Mouse (Mus musculus) intestine, embryonic 16.5 days (tissue): ENCODE results near the gene Ndufa5. TPM values are rescaled to one million over a fixed set of nuclear protein-coding genes. Genes with fewer than 3 reads are reported as not detected.

Experiments
- ATAC-seq: fragments of 200-750 bp; cut with Nextera tagmentation; 2 replicates; pipeline ENCODE4 v1.8.0; 2017; ENCODE audit warnings: moderate TSS enrichment, moderate library complexity
- H3K27ac ChIP-seq: fragments of 300-500 bp; sonication (generic); 2 replicates; pipeline ENCODE4 v1.5.1; 2014; ENCODE audit warnings: mild to moderate bottlenecking, low read length
- H3K27me3 ChIP-seq: fragments of 300-500 bp; sonication (generic); replicated peaks from 2 replicates; pipeline ENCODE4 v1.6.1; 2014; ENCODE audit warnings: low read length, control low read depth, mixed read lengths; ENCODE audit not compliant: control insufficient read depth, insufficient read depth
- H3K36me3 ChIP-seq: fragments of 300-500 bp; sonication (generic); 2 replicates; pipeline ENCODE4 v1.6.1; 2014; ENCODE audit warnings: low read length, control low read depth; ENCODE audit not compliant: control insufficient read depth, insufficient read depth
- H3K4me1 ChIP-seq: fragments of 300-500 bp; sonication (generic); 2 replicates; pipeline ENCODE4 v1.6.1; 2014; ENCODE audit warnings: low read length, control low read depth, mixed read lengths; ENCODE audit not compliant: control insufficient read depth, insufficient read depth
- H3K4me2 ChIP-seq: fragments of 300-500 bp; sonication (generic); 2 replicates; pipeline ENCODE4 v1.6.1; 2014; ENCODE audit warnings: low read depth, low read length, control low read depth
- H3K4me3 ChIP-seq: fragments of 300-500 bp; sonication (generic); 2 replicates; pipeline ENCODE4 v1.5.1; 2014; ENCODE audit warnings: mild to moderate bottlenecking, low read length
- H3K9ac ChIP-seq: fragments of 300-500 bp; sonication (generic); 2 replicates; pipeline ENCODE4 v1.6.1; 2014; ENCODE audit warnings: low read depth, low read length
- H3K9me3 ChIP-seq: fragments of 300-500 bp; sonication (generic); 2 replicates; pipeline ENCODE4 v1.6.1; 2016; ENCODE audit warnings: low read length, control low read depth; ENCODE audit not compliant: control insufficient read depth
- WGBS: fragments of 180-500 bp; shearing (Covaris S2); extraction: QIAGEN DNeasy Blood & Tissue Kit; methylation state at CpG from one replicate; pipeline ENCODE4 v1.1.7; 2014; 5-methylcytosine and 5-hydroxymethylcytosine counted together
- polyA plus RNA-seq: library from polyadenylated mRNA; unstranded; fragments of >200 nt; fragmentation: Nextera tagmentation; extraction: Ambion mirVana; gene quantifications from 2 replicates; pipeline ENCODE4 v1.2.1, GENCODE M21; 2015

Ndufa5 gene
- 380 and 393 TPM in 2 replicates for polyA plus RNA-seq

- H3K27me3 ChIP-seq: no peaks in the 10 kb centered on the region
- H3K9ac ChIP-seq: peak within 1 kb of the TSS; percentile 76
- peak within 1 kb of the TSS; percentile 64 for H3K4me3 ChIP-seq
- H3K36me3 ChIP-seq: no peaks in the 10 kb centered on the region
- peaks cover 11% of the 10 kb centered on the region; the same call in 1 of the 2 replicates for H3K4me1 ChIP-seq
- H3K27ac ChIP-seq: peak within 1 kb of the TSS; percentile 39
- no peaks in the 10 kb centered on the region for H3K9me3 ChIP-seq
- H3K4me2 ChIP-seq: peak within 1 kb of the TSS; percentile 75
- peak; percentile 99 for ATAC-seq
- under 1% methylated on average over 53 of the region's 53 CpGs for WGBS
Observed at GRCm38 (mm10) chr6:24527155-24528063, at the start of gene Ndufa5. Gene Ndufa5 (minus strand): TSS chr6:24528013.

GRCm38 (mm10) chr6:24573319-24573718 is 45.5 kb upstream of the Ndufa5 start:
- no peak overlapping the region for H3K27ac ChIP-seq
- H3K9ac ChIP-seq: no peak overlapping the region
- H3K27me3 ChIP-seq: no peaks in the 10 kb centered on the region
- H3K36me3 ChIP-seq: no peaks in the 10 kb centered on the region
- H3K9me3 ChIP-seq: no peaks in the 10 kb centered on the region
- no peaks in the 10 kb centered on the region for H3K4me1 ChIP-seq
- H3K4me3 ChIP-seq: no peak overlapping the region
- no peak for ATAC-seq
- no peak overlapping the region for H3K4me2 ChIP-seq

GRCm38 (mm10) chr6:24572431-24572830 is 44.6 kb upstream of the Ndufa5 start:
- no peaks in the 10 kb centered on the region for H3K27me3 ChIP-seq
- no peak overlapping the region for H3K27ac ChIP-seq
- H3K9ac ChIP-seq: no peak overlapping the region
- no peaks in the 10 kb centered on the region for H3K4me1 ChIP-seq
- 83% methylated on average over 14 of the region's 14 CpGs for WGBS
- H3K4me3 ChIP-seq: no peak overlapping the region
- H3K9me3 ChIP-seq: no peaks in the 10 kb centered on the region
- ATAC-seq: no peak
- H3K4me2 ChIP-seq: no peak overlapping the region
- no peaks in the 10 kb centered on the region for H3K36me3 ChIP-seq

- Histone ChIP-seq H3K4me1 (no peaks in the 10 kb centered on the region), H3K9me3 (no peaks in the 10 kb centered on the region), H3K4me2 (no peak overlapping the region), H3K4me3 (no peak overlapping the region), H3K27ac (no peak overlapping the region), H3K27me3 (no peaks in the 10 kb centered on the region), H3K36me3 (no peaks in the 10 kb centered on the region), H3K9ac (no peak overlapping the region)
- ATAC-seq: peak; percentile 53
- 63% methylated on average over 6 of the region's 6 CpGs for WGBS
Observed at GRCm38 (mm10) chr6:24571126-24571525, 43.3 kb upstream of the Ndufa5 start.

- no peak for ATAC-seq
- WGBS: 74% methylated on average over 11 of the region's 11 CpGs
- Histone ChIP-seq H3K4me2 (no peak overlapping the region), H3K4me1 (no peaks in the 10 kb centered on the region), H3K27me3 (no peaks in the 10 kb centered on the region), H3K4me3 (no peak overlapping the region), H3K36me3 (no peaks in the 10 kb centered on the region), H3K9me3 (no peaks in the 10 kb centered on the region), H3K9ac (no peak overlapping the region), H3K27ac (no peak overlapping the region)
Observed at GRCm38 (mm10) chr6:24570278-24570677, 42.5 kb upstream of the Ndufa5 start.

DNA sequence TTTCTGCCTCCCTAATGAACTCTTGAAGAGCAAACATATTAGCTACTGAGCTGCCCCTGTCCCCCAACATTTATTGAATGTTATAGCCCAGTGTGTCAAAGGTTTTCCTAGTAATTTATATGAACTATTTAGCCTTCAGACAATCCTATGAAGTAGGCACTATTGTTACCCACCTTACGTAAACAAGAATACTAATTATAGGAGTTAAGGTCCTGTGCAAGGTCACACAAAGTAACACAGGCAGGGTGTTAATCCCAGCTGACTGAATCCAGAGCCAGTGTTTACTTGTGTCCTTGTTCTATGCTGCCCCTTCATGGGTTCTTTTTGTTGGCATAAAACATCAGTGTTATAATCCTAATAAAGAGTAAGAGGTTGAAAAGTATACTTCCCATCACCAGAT is 41.9 kb upstream of the Ndufa5 start:
- WGBS: 72% methylated on average over 1 of the region's 1 CpGs
- H3K4me3 ChIP-seq: no peak overlapping the region
- H3K36me3 ChIP-seq: no peaks in the 10 kb centered on the region
- ATAC-seq: no peak
- no peaks in the 10 kb centered on the region for H3K27me3 ChIP-seq
- H3K4me2 ChIP-seq: no peak overlapping the region
- no peak overlapping the region for H3K9ac ChIP-seq
- H3K4me1 ChIP-seq: no peaks in the 10 kb centered on the region
- no peak overlapping the region for H3K27ac ChIP-seq
- H3K9me3 ChIP-seq: no peaks in the 10 kb centered on the region

DNA sequence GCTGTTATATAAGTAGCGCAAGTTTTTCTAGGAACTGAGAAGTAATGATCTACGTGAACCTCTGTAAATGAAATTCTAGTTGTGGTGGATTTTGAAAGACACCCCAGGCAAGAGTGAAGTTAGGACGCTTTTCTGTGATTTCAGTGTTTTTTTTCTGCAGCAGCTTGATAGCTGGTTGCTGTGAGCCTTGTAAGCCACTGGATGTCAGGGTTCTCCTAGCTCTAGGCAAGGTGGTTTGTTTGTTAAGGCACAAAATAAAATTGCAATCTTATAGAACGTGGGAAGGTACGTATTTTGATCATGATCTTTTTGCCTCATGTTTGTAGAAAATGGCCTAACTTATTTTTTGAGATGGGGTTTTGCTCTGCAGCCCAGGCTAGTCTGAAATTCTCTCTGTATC is 41.1 kb upstream of the Ndufa5 start:
- no peaks in the 10 kb centered on the region for H3K27me3 ChIP-seq
- WGBS: 88% methylated on average over 5 of the region's 5 CpGs
- H3K9ac ChIP-seq: no peak overlapping the region
- H3K9me3 ChIP-seq: no peaks in the 10 kb centered on the region
- no peaks in the 10 kb centered on the region for H3K36me3 ChIP-seq
- no peak overlapping the region for H3K4me3 ChIP-seq
- ATAC-seq: no peak
- no peaks in the 10 kb centered on the region for H3K4me1 ChIP-seq
- H3K27ac ChIP-seq: no peak overlapping the region
- H3K4me2 ChIP-seq: no peak overlapping the region

DNA sequence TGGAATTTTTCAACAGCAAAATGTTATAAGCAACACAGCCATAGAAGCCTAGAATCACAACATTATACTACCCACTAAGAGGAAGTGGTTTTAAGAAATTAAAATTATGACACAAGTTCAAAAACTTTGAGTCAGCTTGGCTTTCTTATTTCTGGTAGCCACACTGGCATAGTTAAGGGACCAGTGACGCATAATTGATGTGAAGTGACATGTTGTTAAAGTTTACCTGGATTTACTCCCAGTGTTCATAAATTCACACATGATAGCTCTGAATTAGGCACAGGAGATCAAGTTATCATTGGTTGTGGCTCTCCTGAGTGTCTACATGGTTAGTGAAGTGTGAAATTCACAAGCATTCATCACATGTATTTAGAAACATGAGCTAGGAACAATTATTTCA is 37.1 kb upstream of the Ndufa5 start:
- Histone ChIP-seq H3K4me1 (no peaks in the 10 kb centered on the region), H3K9me3 (no peaks in the 10 kb centered on the region), H3K9ac (no peak overlapping the region), H3K4me2 (no peak overlapping the region), H3K27me3 (no peaks in the 10 kb centered on the region), H3K27ac (no peak overlapping the region), H3K4me3 (no peak overlapping the region), H3K36me3 (no peaks in the 10 kb centered on the region)
- 90% methylated on average over 1 of the region's 1 CpGs for WGBS
- no peak for ATAC-seq

DNA sequence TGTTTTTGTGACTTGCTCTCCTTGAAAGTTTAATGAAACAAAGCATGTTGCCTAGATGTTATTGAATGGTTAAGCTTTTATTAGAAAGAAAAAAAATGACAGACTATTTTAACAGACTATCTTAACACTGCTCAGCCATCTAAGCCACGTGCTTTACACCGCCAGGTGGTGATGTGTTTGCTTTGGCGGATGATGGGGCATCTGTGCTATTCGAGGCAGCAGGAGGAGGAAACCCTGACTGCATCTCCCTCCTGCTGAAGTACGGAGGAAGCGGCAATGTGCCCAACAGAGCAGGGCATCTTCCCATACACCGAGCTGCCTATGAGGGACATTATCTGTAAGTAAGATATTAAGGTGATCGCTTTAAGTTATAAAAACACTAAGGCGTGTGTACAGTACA is 36.3 kb upstream of the Ndufa5 start:
- Histone ChIP-seq H3K36me3 (no peaks in the 10 kb centered on the region), H3K27me3 (no peaks in the 10 kb centered on the region), H3K4me2 (no peak overlapping the region), H3K9ac (no peak overlapping the region), H3K4me3 (no peak overlapping the region), H3K9me3 (no peaks in the 10 kb centered on the region), H3K4me1 (no peaks in the 10 kb centered on the region), H3K27ac (no peak overlapping the region)
- 68% methylated on average over 9 of the region's 9 CpGs for WGBS
- ATAC-seq: no peak
